Mouse (Mus musculus) cortical plate, adult 2 months (tissue): ENCODE results near the gene Dusp15. TPM values are rescaled to one million over a fixed set of nuclear protein-coding genes. Genes with fewer than 3 reads are reported as not detected.

Experiments used
- H3K27ac ChIP-seq: fragments of 200-500 bp; 2 replicates; pipeline ENCODE4 v1.5.1; 2012; ENCODE audit warnings: low read length, control low read depth, inconsistent platforms; ENCODE audit not compliant: insufficient read depth
- H3K4me1 ChIP-seq: fragments of 200-500 bp; 2 replicates; pipeline ENCODE4 v1.6.1; 2011; ENCODE audit warnings: low read length; ENCODE audit not compliant: control insufficient read depth, insufficient read depth
- H3K4me3 ChIP-seq: fragments of 200-500 bp; 2 replicates; pipeline ENCODE4 v1.5.1; 2011; ENCODE audit warnings: mild to moderate bottlenecking, low read length, control low read depth; ENCODE audit not compliant: insufficient read depth
- CTCF ChIP-seq: fragments of 200-500 bp; IDR thresholded peaks from 2 replicates; pipeline ENCODE4 v1.5.1; 2011; ENCODE audit warnings: mild to moderate bottlenecking, control low read depth, low read length; ENCODE audit not compliant: insufficient read depth; ENCODE audit errors: extremely low read depth
- POLR2A ChIP-seq: fragments of 200-500 bp; IDR thresholded peaks from 2 replicates; pipeline ENCODE4 v1.6.1; 2011; ENCODE audit warnings: mild to moderate bottlenecking, low read length, control low read depth; ENCODE audit not compliant: insufficient read depth; ENCODE audit errors: extremely low read depth
- polyA plus RNA-seq: library from polyadenylated mRNA; depleted of rRNA; stranded (reverse); fragments of >200 nt; gene quantifications from 2 replicates; pipeline ENCODE4 v1.2.3, GENCODE M21; 2012

Dusp15 gene
- polyA plus RNA-seq, 1 experiment, result 40.7 TPM

DNA sequence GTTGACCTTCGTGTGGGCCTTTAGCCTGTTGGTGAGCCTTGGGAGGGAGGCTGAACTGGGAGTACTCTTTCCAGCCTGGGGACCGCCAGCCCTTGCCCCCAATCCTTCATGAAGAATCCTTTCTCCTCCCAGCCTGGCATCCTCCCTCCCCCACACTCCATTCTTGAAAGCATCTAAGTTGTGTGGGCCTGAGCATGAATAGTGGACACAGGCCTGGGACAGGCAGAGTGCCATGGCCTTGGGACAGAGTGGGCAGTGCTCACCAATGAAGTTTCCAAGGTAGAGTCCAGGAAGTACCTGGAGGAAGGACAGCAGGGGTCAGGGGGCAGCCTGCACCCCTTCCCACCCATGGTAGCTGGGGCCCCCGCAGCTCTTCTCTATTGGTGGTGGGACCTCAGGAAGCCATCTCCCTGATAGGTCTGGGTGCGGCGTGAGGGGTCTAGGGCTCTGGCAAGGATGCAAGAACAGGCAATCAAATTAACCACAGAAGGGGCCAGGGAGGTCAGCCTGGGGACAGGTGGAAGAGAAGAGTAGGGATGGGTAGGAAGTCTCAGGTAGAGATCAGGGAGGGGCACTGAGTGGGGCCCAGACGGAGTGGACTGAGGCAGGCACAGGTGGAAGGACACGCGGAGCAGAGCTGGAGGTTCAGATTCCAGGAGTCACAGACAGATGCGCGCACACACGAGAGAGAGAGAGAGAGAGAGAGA is 987 bp downstream of the Dusp15 start:
- no peak for TF ChIP-seq CTCF
- no peak for TF ChIP-seq POLR2A
- H3K4me3 ChIP-seq, result peak overlapping the region; percentile 56

DNA sequence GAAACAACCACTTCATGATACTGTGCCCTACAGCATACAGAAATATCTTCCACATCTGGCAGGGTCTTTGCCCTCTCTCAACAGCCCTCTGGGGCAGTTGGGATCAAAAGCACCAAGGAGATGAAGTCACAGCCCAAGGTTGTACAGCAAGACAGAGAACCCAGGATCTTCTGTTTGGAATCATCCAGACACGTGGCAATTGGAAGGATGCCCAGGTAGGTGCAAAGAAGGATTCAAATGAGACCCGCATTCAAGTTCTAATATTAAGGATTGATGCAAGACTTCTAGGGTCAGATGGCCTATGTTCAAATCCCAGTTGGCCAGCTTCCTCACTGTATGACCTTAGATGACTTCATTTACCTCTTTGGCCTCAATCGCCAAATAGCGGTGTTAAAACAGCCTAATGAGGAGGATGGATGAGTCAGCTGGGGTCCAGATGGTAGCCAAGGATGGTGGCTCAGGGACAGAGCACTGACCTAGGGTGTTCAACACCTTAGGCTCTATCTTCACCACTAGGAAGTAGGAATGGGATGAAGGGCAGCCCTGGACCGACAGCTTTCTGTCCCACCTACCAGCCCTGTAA is 3.0 kb downstream of the Dusp15 start:
- H3K4me1 ChIP-seq, result no peaks in the 10 kb centered on the region
- no peak overlapping the region for H3K27ac ChIP-seq
- no peak overlapping the region for H3K4me3 ChIP-seq
- TF ChIP-seq CTCF (no peak), POLR2A (no peak)

More for the DNA sequence above, 987 bp downstream of the Dusp15 start:
- no peak overlapping the region for H3K27ac ChIP-seq
- no peaks in the 10 kb centered on the region for H3K4me1 ChIP-seq

DNA sequence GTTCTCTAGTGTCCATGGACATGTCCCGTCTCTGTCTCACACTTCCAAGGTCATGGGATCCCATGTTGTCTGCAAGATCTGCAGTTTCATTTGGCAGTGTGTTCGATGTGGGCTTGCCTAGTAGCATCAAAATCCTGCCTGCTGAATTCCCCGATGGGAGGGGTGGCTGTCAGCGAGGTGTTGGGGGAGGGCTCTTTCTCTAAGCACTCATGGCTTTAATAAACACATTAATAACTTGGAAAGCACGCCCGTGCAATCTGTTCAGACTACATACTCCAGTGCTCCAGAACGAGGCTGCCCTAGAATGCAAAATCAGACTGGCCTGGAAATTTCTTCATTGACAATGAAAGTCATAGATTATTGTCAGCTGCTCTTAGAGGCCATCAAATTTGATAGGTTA is 4.4 kb downstream of the Dusp15 start:
- Histone ChIP-seq H3K4me1 (no peaks in the 10 kb centered on the region), H3K4me3 (no peak overlapping the region), H3K27ac (no peak overlapping the region)
- TF ChIP-seq POLR2A (no peak), CTCF (no peak)

DNA sequence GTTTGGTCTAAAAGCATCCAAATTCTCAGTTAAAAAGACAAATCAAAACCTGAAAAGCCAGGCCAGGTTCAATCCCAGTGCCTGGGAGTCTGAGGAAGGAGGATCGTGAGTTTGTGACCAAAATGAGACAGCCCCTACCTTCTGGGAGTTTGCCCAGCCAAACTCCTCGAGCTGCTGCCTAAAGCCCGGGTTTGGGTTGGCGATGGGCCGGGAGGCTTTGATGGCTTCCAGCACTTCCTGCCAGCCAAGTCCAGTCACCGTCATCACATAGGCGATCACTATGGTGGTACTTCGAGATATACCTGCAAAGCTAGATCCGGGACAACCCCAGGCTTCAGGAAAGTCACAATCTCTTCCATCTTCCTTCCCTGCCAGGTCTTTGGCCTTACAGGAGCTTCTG is 7.5 kb downstream of the Dusp15 start:
- H3K4me1 ChIP-seq, result no peaks in the 10 kb centered on the region
- no peak overlapping the region for H3K4me3 ChIP-seq
- no peak overlapping the region for H3K27ac ChIP-seq
- TF ChIP-seq POLR2A, result no peak
- no peak for TF ChIP-seq CTCF

DNA sequence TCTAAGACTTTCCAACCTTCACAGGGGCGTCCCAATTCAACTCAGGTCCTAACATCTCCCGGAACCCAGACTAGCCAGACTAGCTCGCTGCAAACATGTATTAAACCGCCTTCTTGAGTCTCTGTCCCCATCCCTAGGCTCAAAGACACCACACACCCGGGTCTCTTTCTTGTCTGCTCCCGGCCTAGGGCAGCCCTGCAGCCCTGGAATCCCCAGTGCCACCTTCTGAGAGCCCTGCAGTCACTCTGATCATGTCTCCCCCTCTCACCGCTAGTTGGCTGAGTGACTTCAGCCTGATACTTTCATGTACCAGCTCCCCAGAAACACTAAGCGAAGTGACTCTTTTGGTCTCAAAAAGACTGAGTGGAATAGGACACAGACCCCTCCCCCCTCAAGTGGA is 7.9 kb downstream of the Dusp15 start:
- TF ChIP-seq POLR2A, result no peak
- TF ChIP-seq CTCF, result no peak
- no peak overlapping the region for H3K27ac ChIP-seq
- H3K4me1 ChIP-seq, result no peaks in the 10 kb centered on the region

DNA sequence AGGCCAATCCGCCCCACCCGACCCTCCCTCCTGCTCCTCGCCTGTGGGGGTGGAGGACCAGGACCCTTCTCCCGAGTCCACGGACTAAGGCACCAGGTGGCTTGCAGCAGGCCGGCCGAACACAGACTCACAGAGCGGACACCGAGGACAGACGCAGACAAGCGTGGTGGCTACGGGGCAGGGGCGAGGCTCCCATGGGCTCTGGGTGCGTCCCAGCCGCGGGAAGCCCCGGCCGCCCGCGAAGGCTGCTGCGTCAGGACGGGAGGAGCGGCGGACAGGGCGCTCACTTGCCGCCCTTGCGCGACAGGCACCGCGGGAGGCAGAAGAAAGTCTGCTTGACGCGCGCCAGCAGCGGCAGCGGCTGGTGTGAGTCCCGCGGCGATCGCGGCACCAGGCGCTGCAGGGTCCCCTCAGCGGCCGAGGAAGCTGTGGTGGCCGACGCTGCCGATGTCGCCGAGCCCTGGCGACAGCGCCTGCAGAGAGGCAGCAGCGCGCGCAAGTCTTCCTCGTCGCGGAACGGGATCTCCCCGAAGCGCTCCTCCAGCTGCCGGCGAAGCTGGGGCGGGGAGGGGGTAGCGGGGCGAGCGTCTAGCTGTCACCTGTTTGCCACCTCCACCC is 8.5 kb downstream of the Dusp15 start:
- Histone ChIP-seq H3K4me3 (peak overlapping the region; percentile 24; the same call in 1 of the 2 replicates), H3K4me1 (no peaks in the 10 kb centered on the region), H3K27ac (no peak overlapping the region)
- no peak for TF ChIP-seq POLR2A
- TF ChIP-seq CTCF, result no peak

More for the DNA sequence above, 7.9 kb downstream of the Dusp15 start:
- H3K4me3 ChIP-seq, result peak overlapping the region; percentile 24; the same call in 1 of the 2 replicates

DNA sequence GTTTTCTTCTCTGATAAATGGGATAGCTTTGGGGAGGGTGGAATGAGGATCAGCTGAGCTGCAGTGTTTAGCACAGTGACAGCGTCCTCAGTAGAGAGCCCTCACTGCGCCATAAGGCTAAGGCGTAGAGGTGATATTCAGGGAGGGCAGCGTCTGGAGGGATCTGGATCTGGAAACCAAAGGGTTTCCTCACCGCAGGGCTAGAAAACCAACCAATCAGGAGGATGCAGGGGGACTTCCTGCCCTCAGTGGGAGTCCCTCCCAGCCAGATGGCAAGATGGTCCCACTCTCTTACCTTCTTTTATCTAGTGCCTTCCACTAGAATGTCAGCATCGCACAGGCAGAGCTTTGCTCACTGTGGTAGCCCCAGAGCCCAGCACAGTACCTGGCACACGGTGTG is 9.7 kb downstream of the Dusp15 start:
- H3K4me1 ChIP-seq, result no peaks in the 10 kb centered on the region
- H3K27ac ChIP-seq, result no peak overlapping the region
- TF ChIP-seq POLR2A (no peak), CTCF (no peak)
- no peak overlapping the region for H3K4me3 ChIP-seq

DNA sequence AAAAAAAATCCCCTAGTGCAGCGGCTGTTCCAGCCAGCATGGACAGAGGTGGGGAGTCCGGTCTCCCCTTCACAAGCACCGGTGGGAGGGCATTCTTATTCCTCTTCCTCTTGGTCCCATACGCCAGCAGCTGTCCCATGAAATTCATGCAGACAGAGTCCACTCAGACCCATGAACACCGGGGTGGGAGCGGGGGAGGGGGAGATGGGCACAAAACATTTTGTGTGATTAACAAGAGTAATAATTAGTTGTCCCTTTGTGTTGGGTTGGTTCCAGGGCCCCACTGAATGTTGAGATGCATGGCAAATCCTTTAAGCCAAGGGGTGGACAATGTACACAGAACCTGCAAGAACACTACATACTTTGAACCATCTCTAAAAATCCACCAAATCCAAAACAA is 10.4 kb downstream of the Dusp15 start:
- Histone ChIP-seq H3K27ac (no peak overlapping the region), H3K4me3 (no peak overlapping the region), H3K4me1 (no peaks in the 10 kb centered on the region)
- TF ChIP-seq CTCF (no peak), POLR2A (no peak)

DNA sequence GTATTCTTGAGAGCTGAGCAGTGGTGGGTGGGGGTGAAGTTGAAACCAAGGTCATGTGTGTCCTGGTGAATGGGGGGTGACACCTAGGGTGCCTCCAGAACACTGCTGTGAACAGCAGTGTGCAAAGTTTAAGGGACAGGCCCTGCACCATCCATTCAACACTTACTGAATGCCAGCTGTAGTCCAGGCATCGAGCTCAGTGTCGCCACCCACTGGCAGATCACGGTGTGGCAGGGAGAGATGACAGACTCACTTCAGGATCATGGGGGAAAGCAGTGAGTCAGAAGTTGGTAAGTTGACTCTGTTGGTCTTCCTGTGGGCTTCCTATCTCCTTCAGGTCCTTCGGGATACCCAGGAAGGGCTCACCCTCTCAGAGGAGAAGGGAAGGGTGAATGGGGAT is 11.7 kb downstream of the Dusp15 start:
- H3K4me3 ChIP-seq, result no peak overlapping the region
- TF ChIP-seq POLR2A, result no peak
- peak; percentile 73 for TF ChIP-seq CTCF
- H3K27ac ChIP-seq, result no peak overlapping the region
- H3K4me1 ChIP-seq, result no peaks in the 10 kb centered on the region

DNA sequence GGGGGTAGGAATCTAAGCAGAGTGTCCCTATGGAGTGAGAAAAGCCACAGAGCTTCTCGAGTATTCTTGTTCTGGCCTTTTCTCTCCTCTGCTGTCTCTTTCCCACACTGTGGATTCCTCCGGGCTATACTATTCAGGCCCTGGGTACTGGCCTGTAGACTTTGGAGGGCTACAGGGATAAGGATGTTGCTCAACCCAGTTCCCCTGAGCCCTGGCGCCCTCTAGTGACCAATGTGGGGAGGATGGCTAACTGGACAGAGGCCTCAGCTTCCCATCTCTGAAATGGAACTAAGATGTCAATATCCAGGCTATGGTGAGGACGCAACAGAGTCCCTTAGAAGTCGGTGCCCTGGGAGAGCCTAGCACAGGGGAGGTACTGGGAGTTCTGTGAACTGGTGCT is 17.9 kb downstream of the Dusp15 start:
- peak; percentile 61 for TF ChIP-seq CTCF
- TF ChIP-seq POLR2A, result no peak
- Histone ChIP-seq H3K4me3 (no peak overlapping the region), H3K4me1 (no peaks in the 10 kb centered on the region), H3K27ac (no peak overlapping the region)

DNA sequence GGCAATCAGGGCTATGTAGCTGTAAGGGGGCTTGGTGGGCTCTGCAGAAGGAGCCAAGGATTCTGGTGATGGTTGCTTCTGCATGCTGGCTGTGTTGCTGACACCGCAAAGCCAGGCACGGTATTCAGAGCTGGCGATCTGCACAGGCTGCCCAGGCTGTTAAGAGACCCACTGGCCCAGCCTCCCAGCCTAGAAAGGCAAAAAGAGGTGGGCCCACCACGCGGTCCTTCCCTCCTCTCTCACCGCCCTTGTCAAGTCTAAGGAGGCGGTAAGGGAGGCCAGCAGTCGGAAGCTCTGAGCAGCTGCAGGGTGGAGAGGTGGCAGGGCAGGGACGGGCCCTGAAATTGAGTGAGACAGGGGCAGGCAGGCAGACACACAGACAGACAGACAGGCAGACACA is 18.4 kb downstream of the Dusp15 start, which contains the start of gene Foxs1:
TSS of gene Foxs1 (minus strand) at position 161 of the 400 bp plus-strand sequence.
- Histone ChIP-seq H3K4me3 (no peak within 1 kb of the TSS), H3K27ac (no peak within 1 kb of the TSS), H3K4me1 (no peaks in the 10 kb centered on the region)
- TF ChIP-seq CTCF (no peak), POLR2A (no peak)
